Mouse (Mus musculus): Measurements from ENCODE around the gene Tbx21. TPM values are rescaled to one million over a fixed set of nuclear protein-coding genes. Genes with fewer than 3 reads are reported as not detected.

Tbx21 gene
- polyA plus RNA-seq, 2 experiments: 0.02 TPM; not detected in 1

- H3K9me3 ChIP-seq (ENCODE audit: control insufficient read depth, low read length): no peaks in the 10 kb centered on the region
- H3K27ac ChIP-seq: no peak overlapping the region; the same call in 1 of the 2 replicates
Observed at GRCm38 (mm10) chr11:97050944-97051586, 64.1 kb downstream of the Tbx21 start.

GRCm38 (mm10) chr11:97050216-97050943 is 64.8 kb downstream of the Tbx21 start, which contains the start of gene Osbpl7:
Gene Osbpl7 (plus strand): TSS chr11:97050628.
- peak within 1 kb of the TSS; percentile 65 for H3K9ac ChIP-seq (replicated peaks)
- DNase-seq (ENCODE audit: low read depth in 3 of 3, low spot score in 3 of 3) (peak in 1 of 3 experiments; percentile 35), ATAC-seq (ENCODE audit: insufficient read depth) (peak; percentile 42)
- H3K9me3 ChIP-seq (ENCODE audit: control insufficient read depth, low read length): no peaks in the 10 kb centered on the region
- TF ChIP-seq CTCF (IDR thresholded peaks at IDR 0.05; ENCODE audit: low read depth) (peak; percentile 47), EP300 (IDR thresholded peaks at IDR 0.05; ENCODE audit: low read depth) (no peak)
- H3K27ac ChIP-seq: no peak within 1 kb of the TSS; the same call in 1 of the 2 replicates
- no peaks in the 10 kb centered on the region for H3K27me3 ChIP-seq (ENCODE audit: control insufficient read depth, insufficient read depth, low read length)
- H3K4me1 ChIP-seq (replicated peaks; ENCODE audit: control insufficient read depth in 2 of 2, insufficient read depth in 2 of 2, low read length in 1 of 2): peaks cover 8 to 15% of the 10 kb centered on the region in 2 experiments
- H3K4me2 ChIP-seq (ENCODE audit: low read depth): peak within 1 kb of the TSS; percentile 68
- WGBS (ENCODE audit: insufficient replicate concordance): 4% methylated on average over 18 of the region's 18 CpGs
- H3K36me3 ChIP-seq (replicated peaks; ENCODE audit: control insufficient read depth, insufficient read depth, low read depth): no peaks in the 10 kb centered on the region; the same call in 1 of the 2 replicates
- peak within 1 kb of the TSS; percentile 54 to 64 for H3K4me3 ChIP-seq (ENCODE audit: insufficient read depth in 1 of 2, low read depth in 2 of 2, low read length in 2 of 2)

More at GRCm38 (mm10) chr11:97050944-97051586, 64.1 kb downstream of the Tbx21 start:
- WGBS (ENCODE audit: insufficient replicate concordance): 13% methylated on average over 13 of the region's 13 CpGs
- Histone ChIP-seq H3K4me1 (replicated peaks; ENCODE audit: control insufficient read depth in 2 of 2, insufficient read depth in 2 of 2, low read length in 1 of 2) (peaks cover 8 to 15% of the 10 kb centered on the region in 2 experiments), H3K36me3 (replicated peaks; ENCODE audit: control insufficient read depth, insufficient read depth, low read depth) (no peaks in the 10 kb centered on the region; the same call in 1 of the 2 replicates), H3K27me3 (ENCODE audit: control insufficient read depth, insufficient read depth, low read length) (no peaks in the 10 kb centered on the region), H3K4me2 (ENCODE audit: low read depth) (peak overlapping the region; percentile 68), H3K4me3 (ENCODE audit: insufficient read depth in 1 of 2, low read depth in 2 of 2, low read length in 2 of 2) (peak overlapping the region; percentile 54 to 64), H3K9ac (replicated peaks) (peak overlapping the region; percentile 65)
- TF ChIP-seq EP300 (IDR thresholded peaks at IDR 0.05; ENCODE audit: low read depth) (no peak), CTCF (IDR thresholded peaks at IDR 0.05; ENCODE audit: low read depth) (no peak)
- DNase-seq (ENCODE audit: low read depth in 3 of 3, low spot score in 3 of 3) (no peak), ATAC-seq (ENCODE audit: insufficient read depth) (peak; percentile 11; the same call in 1 of the 2 replicates)

GRCm38 (mm10) chr11:97049492-97050085 is 65.5 kb downstream of the Tbx21 start:
- WGBS (ENCODE audit: insufficient replicate concordance): 71% methylated on average over 6 of the region's 6 CpGs
- ATAC-seq (ENCODE audit: insufficient read depth) (no peak), DNase-seq (ENCODE audit: low read depth in 3 of 3, low spot score in 3 of 3) (no peak)
- H3K9ac ChIP-seq (replicated peaks): no peak overlapping the region
- no peak overlapping the region for H3K4me3 ChIP-seq (ENCODE audit: insufficient read depth in 1 of 2, low read depth in 2 of 2, low read length in 2 of 2)
- no peaks in the 10 kb centered on the region for H3K9me3 ChIP-seq (ENCODE audit: control insufficient read depth, low read length)
- H3K27ac ChIP-seq: no peak overlapping the region
- no peaks in the 10 kb centered on the region for H3K27me3 ChIP-seq (ENCODE audit: control insufficient read depth, insufficient read depth, low read length)
- H3K4me2 ChIP-seq (ENCODE audit: low read depth): no peak overlapping the region
- no peak for TF ChIP-seq CTCF (IDR thresholded peaks at IDR 0.05; ENCODE audit: low read depth)
- TF ChIP-seq EP300 (IDR thresholded peaks at IDR 0.05; ENCODE audit: low read depth): no peak
- no peaks in the 10 kb centered on the region; the same call in 1 of the 2 replicates for H3K36me3 ChIP-seq (replicated peaks; ENCODE audit: control insufficient read depth, insufficient read depth, low read depth)
- H3K4me1 ChIP-seq (replicated peaks; ENCODE audit: control insufficient read depth in 2 of 2, insufficient read depth in 2 of 2, low read length in 1 of 2): peaks cover 8 to 15% of the 10 kb centered on the region in 2 experiments

- WGBS (ENCODE audit: insufficient replicate concordance): 79% methylated on average over 8 of the region's 8 CpGs
Observed at GRCm38 (mm10) chr11:97048090-97048650, 67.0 kb downstream of the Tbx21 start.

More at GRCm38 (mm10) chr11:97048090-97048650, 67.0 kb downstream of the Tbx21 start:
- no peak overlapping the region for H3K4me3 ChIP-seq (ENCODE audit: insufficient read depth in 1 of 2, low read depth in 2 of 2, low read length in 2 of 2)
- H3K27ac ChIP-seq: no peak overlapping the region
- H3K4me2 ChIP-seq (ENCODE audit: low read depth): no peak overlapping the region
- no peaks in the 10 kb centered on the region for H3K9me3 ChIP-seq (ENCODE audit: control insufficient read depth, low read length)
- no peaks in the 10 kb centered on the region for H3K27me3 ChIP-seq (ENCODE audit: control insufficient read depth, insufficient read depth, low read length)
- H3K36me3 ChIP-seq (replicated peaks; ENCODE audit: control insufficient read depth, insufficient read depth, low read depth): no peaks in the 10 kb centered on the region
- H3K9ac ChIP-seq (replicated peaks): no peak overlapping the region
- no peak for TF ChIP-seq CTCF (IDR thresholded peaks at IDR 0.05; ENCODE audit: low read depth)
- no peak for TF ChIP-seq EP300 (IDR thresholded peaks at IDR 0.05; ENCODE audit: low read depth)
- ATAC-seq (ENCODE audit: insufficient read depth) (no peak), DNase-seq (ENCODE audit: low read depth in 3 of 3, low spot score in 3 of 3) (no peak)
- peaks cover 8 to 15% of the 10 kb centered on the region in 2 experiments for H3K4me1 ChIP-seq (replicated peaks; ENCODE audit: control insufficient read depth in 2 of 2, insufficient read depth in 2 of 2, low read length in 1 of 2)

Small RNA genes within 50 kb of the gene (microRNA-seq; reads per million reads assigned to microRNA genes)
- not detected for gene Mir7235
- gene Mir8103: 1.3 reads per million

Other genes with a start within 250 kb of the Tbx21 start
- gene Cdk5rap3, start 198.8 kb downstream of the Tbx21 start, polyA plus RNA-seq (2012; rRNA removed): 14.2 and 20.1 TPM in 2 replicates
- 34.1 and 36.4 TPM in 2 replicates for gene Cdk5rap3, start 198.8 kb downstream of the Tbx21 start, polyA plus RNA-seq (2014; fragmentation: Nextera tagmentation; extraction: Ambion mirVana)
- gene Prr15l, start 187.2 kb downstream of the Tbx21 start, polyA plus RNA-seq (2012; rRNA removed): 2.8 and 3.3 TPM in 2 replicates
- 4.9 and 8.5 TPM in 2 replicates for gene Prr15l, start 187.2 kb downstream of the Tbx21 start, polyA plus RNA-seq (2014; fragmentation: Nextera tagmentation; extraction: Ambion mirVana)
- gene Pnpo, start 171.3 kb downstream of the Tbx21 start, polyA plus RNA-seq (2012; rRNA removed): 315 and 355 TPM in 2 replicates
- 564 and 592 TPM in 2 replicates for gene Pnpo, start 171.3 kb downstream of the Tbx21 start, polyA plus RNA-seq (2014; fragmentation: Nextera tagmentation; extraction: Ambion mirVana)
- 7.7 and 8.0 TPM in 2 replicates for gene Sp2, start 132.4 kb downstream of the Tbx21 start, polyA plus RNA-seq (2012; rRNA removed)
- gene Sp2, start 132.4 kb downstream of the Tbx21 start, polyA plus RNA-seq (2014; fragmentation: Nextera tagmentation; extraction: Ambion mirVana): 13.7 and 17.1 TPM in 2 replicates
- 0.02 and 0.06 TPM in 2 replicates for gene Sp6, start 101.9 kb downstream of the Tbx21 start, polyA plus RNA-seq (2012; rRNA removed)
- gene Sp6, start 101.9 kb downstream of the Tbx21 start, polyA plus RNA-seq (2014; fragmentation: Nextera tagmentation; extraction: Ambion mirVana): not detected in 2 replicates
- gene Scrn2, start 85.4 kb downstream of the Tbx21 start, polyA plus RNA-seq (2012; rRNA removed): 5.7 and 5.9 TPM in 2 replicates
- 5.8 and 6.3 TPM in 2 replicates for gene Scrn2, start 85.4 kb downstream of the Tbx21 start, polyA plus RNA-seq (2014; fragmentation: Nextera tagmentation; extraction: Ambion mirVana)
- gene Lrrc46, start 73.9 kb downstream of the Tbx21 start, polyA plus RNA-seq (2012; rRNA removed): 0.20 and 0.29 TPM in 2 replicates
- gene Lrrc46, start 73.9 kb downstream of the Tbx21 start, polyA plus RNA-seq (2014; fragmentation: Nextera tagmentation; extraction: Ambion mirVana): 0.28 and 0.38 TPM in 2 replicates
- 29.1 and 30.3 TPM in 2 replicates for gene Mrpl10, start 73.8 kb downstream of the Tbx21 start, polyA plus RNA-seq (2012; rRNA removed)
- 34.9 and 36.2 TPM in 2 replicates for gene Mrpl10, start 73.8 kb downstream of the Tbx21 start, polyA plus RNA-seq (2014; fragmentation: Nextera tagmentation; extraction: Ambion mirVana)
- gene Osbpl7, start 64.7 kb downstream of the Tbx21 start, polyA plus RNA-seq (2012; rRNA removed): 2.0 and 2.5 TPM in 2 replicates
- gene Osbpl7, start 64.7 kb downstream of the Tbx21 start, polyA plus RNA-seq (2014; fragmentation: Nextera tagmentation; extraction: Ambion mirVana): 1.2 and 1.7 TPM in 2 replicates
- 2.4 and 2.6 TPM in 2 replicates for gene Tbkbp1, start 36.2 kb upstream of the Tbx21 start, polyA plus RNA-seq (2012; rRNA removed)
- 0.90 and 1.6 TPM in 2 replicates for gene Tbkbp1, start 36.2 kb upstream of the Tbx21 start, polyA plus RNA-seq (2014; fragmentation: Nextera tagmentation; extraction: Ambion mirVana)
- gene Kpnb1, start 72.5 kb upstream of the Tbx21 start, polyA plus RNA-seq (2012; rRNA removed): 38.0 and 58.0 TPM in 2 replicates
- 23.2 and 26.1 TPM in 2 replicates for gene Kpnb1, start 72.5 kb upstream of the Tbx21 start, polyA plus RNA-seq (2014; fragmentation: Nextera tagmentation; extraction: Ambion mirVana)
- 4.3 and 8.5 TPM in 2 replicates for gene Npepps, start 165.3 kb upstream of the Tbx21 start, polyA plus RNA-seq (2012; rRNA removed)
- 14.4 and 15.1 TPM in 2 replicates for gene Npepps, start 165.3 kb upstream of the Tbx21 start, polyA plus RNA-seq (2014; fragmentation: Nextera tagmentation; extraction: Ambion mirVana)
- gene Mrpl45, start 200.4 kb upstream of the Tbx21 start, polyA plus RNA-seq (2012; rRNA removed): 7.7 and 13.1 TPM in 2 replicates
- 22.8 and 26.4 TPM in 2 replicates for gene Mrpl45, start 200.4 kb upstream of the Tbx21 start, polyA plus RNA-seq (2014; fragmentation: Nextera tagmentation; extraction: Ambion mirVana)
- gene Gpr179, start 236.7 kb upstream of the Tbx21 start, polyA plus RNA-seq (2012; rRNA removed): 0.01 TPM in 1 of 2 replicates, not detected in the other
- gene Gpr179, start 236.7 kb upstream of the Tbx21 start, polyA plus RNA-seq (2014; fragmentation: Nextera tagmentation; extraction: Ambion mirVana): not detected in 2 replicates
- 2.1 and 2.4 TPM in 2 replicates for gene Socs7, start 247.2 kb upstream of the Tbx21 start, polyA plus RNA-seq (2012; rRNA removed)
- 0.38 and 0.53 TPM in 2 replicates for gene Socs7, start 247.2 kb upstream of the Tbx21 start, polyA plus RNA-seq (2014; fragmentation: Nextera tagmentation; extraction: Ambion mirVana)

Data from liver, embryonic 14.5 days (tissue).